In the genomic region with DNA sequence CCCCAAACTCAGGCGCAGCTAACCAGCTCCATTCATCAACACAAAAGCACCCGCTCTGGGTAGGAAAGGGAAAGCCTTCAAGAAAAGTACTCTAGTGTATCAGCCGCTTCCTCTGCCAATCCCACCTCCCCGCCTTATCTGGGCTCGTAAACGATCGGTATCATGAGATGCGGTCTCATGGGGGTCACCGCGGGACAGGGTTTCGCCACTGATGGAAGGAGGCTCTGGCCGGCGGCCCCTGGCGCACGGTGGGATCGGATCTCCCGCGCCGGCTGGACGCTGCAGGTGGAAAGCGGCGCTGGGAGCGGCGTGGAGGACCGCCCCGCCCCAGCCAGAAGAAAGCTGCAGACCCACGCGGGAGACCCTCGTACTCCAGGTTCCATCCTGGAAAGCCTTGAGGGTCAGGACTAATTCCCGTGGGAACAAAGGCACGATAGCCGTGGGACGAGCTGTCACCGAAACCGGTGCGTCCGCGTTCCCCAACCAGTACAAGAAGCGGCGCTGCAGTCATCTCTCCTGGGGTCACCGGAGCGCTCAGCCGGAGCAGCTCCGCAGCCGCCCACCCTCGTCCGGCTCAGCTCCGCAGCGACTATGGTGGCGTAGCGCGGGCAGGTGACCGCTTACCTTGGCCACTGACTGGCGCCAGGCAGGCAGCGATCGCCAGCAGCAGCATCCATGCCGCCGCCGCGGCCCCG, we compare ENCODE assay signal across 7 mouse cellular contexts. TPM values are rescaled to one million over a fixed set of nuclear protein-coding genes. Genes with fewer than 3 reads are reported as not detected.
DNase-seq lines count a peak whose midpoint lies in the region; ATAC-seq lines count a peak whose summit lies in the region.

No protein-coding gene starts in this region.

- peak overlapping the region; percentile 66 to 76 for H3K4me3 ChIP-seq in heart, embryonic 14.5 days (ENCODE audit: control insufficient read depth in 1 of 2, insufficient read depth in 1 of 2, low read depth in 1 of 2, low read length in 2 of 2)
- peak overlapping the region; percentile 56 for H3K4me3 ChIP-seq in liver, embryonic 16.5 days (ENCODE audit: low read depth, low read length)
- peak overlapping the region; percentile 60 for H3K4me3 ChIP-seq in stomach, embryonic 14.5 days (ENCODE audit: low read depth, low read length)

- peak; percentile 10 to 11 for DNase-seq in lung, adult 18-20 months
- no peak for DNase-seq in lung, postnatal 14 days
- peak; percentile 65 for DNase-seq in embryo, embryonic 11 days
- DNase-seq in cerebellum, adult 8-10 months: no peak

- H3K36me3 ChIP-seq in heart, embryonic 14.5 days (ENCODE audit: control insufficient read depth, insufficient read depth, low read length): no peaks in the 10 kb centered on the region
- H3K36me3 ChIP-seq in liver, embryonic 16.5 days (ENCODE audit: control insufficient read depth, insufficient read depth): no peaks in the 10 kb centered on the region
- H3K36me3 ChIP-seq in stomach, embryonic 14.5 days (ENCODE audit: control insufficient read depth, insufficient read depth, low read length): no peaks in the 10 kb centered on the region

- H3K4me1 ChIP-seq in heart, embryonic 14.5 days (ENCODE audit: control insufficient read depth in 2 of 2, insufficient read depth in 2 of 2, low read length in 2 of 2): peaks cover 8 to 27% of the 10 kb centered on the region in 2 experiments
- no peaks in the 10 kb centered on the region; the same call in 1 of the 2 replicates for H3K4me1 ChIP-seq in liver, embryonic 16.5 days (ENCODE audit: control insufficient read depth, low read depth, low read length)
- H3K4me1 ChIP-seq in stomach, embryonic 14.5 days (ENCODE audit: control insufficient read depth, insufficient read depth, low read length): 0 out of 2 replicates have a peak, but pooled peaks cover 5% of the 10 kb centered on the region

- ATAC-seq in heart, embryonic 14.5 days (ENCODE audit: insufficient number of reproducible peaks, insufficient read depth, low FRiP score, low read depth): no peak
- no peak for ATAC-seq in liver, embryonic 16.5 days (ENCODE audit: low read depth)
- peak; percentile 70; the same call in 1 of the 2 replicates for ATAC-seq in stomach, embryonic 14.5 days (ENCODE audit: insufficient number of reproducible peaks, insufficient read depth, low FRiP score, low read depth)

- H3K9ac ChIP-seq in heart, embryonic 14.5 days (ENCODE audit: low read length): peak overlapping the region; percentile 61
- no peak overlapping the region for H3K9ac ChIP-seq in liver, embryonic 16.5 days (ENCODE audit: low read depth, low read length)
- peak overlapping the region; percentile 14; the same call in 1 of the 2 replicates for H3K9ac ChIP-seq in stomach, embryonic 14.5 days (replicated peaks; ENCODE audit: low read depth, low read length)

- no peaks in the 10 kb centered on the region for H3K9me3 ChIP-seq in heart, embryonic 14.5 days (ENCODE audit: control insufficient read depth, low read length)
- H3K9me3 ChIP-seq in liver, embryonic 16.5 days (replicated peaks; ENCODE audit: control insufficient read depth, low read length): no peaks in the 10 kb centered on the region
- no peaks in the 10 kb centered on the region for H3K9me3 ChIP-seq in stomach, embryonic 14.5 days (ENCODE audit: control insufficient read depth, low read depth, low read length)

- peaks cover 31% of the 10 kb centered on the region; the same call in 1 of the 2 replicates for H3K27me3 ChIP-seq in heart, embryonic 14.5 days (ENCODE audit: control insufficient read depth, insufficient read depth, low read length)
- peaks cover 55% of the 10 kb centered on the region for H3K27me3 ChIP-seq in liver, embryonic 16.5 days (ENCODE audit: control insufficient read depth, insufficient read depth, low read depth, low read length)
- peaks cover 25% of the 10 kb centered on the region; the same call in 1 of the 2 replicates for H3K27me3 ChIP-seq in stomach, embryonic 14.5 days (ENCODE audit: control insufficient read depth, insufficient read depth, low read length)

- H3K27ac ChIP-seq in heart, embryonic 14.5 days (replicated peaks in 1 of 2; ENCODE audit: control insufficient read depth in 1 of 2, insufficient read depth in 1 of 2, low read depth in 2 of 2, low read length in 2 of 2): no peak overlapping the region
- no peak overlapping the region for H3K27ac ChIP-seq in liver, embryonic 16.5 days (ENCODE audit: low read length)
- no peak overlapping the region for H3K27ac ChIP-seq in stomach, embryonic 14.5 days (ENCODE audit: low read length)

- under 1% methylated on average over 59 of the region's 61 CpGs for WGBS in heart, embryonic 14.5 days
- 1% methylated on average over 60 of the region's 61 CpGs for WGBS in liver, embryonic 16.5 days (ENCODE audit: insufficient replicate concordance)
- under 1% methylated on average over 61 of the region's 61 CpGs for WGBS in stomach, embryonic 14.5 days

- peak overlapping the region; percentile 100 for H3K4me2 ChIP-seq in heart, embryonic 14.5 days (ENCODE audit: low read length)
- H3K4me2 ChIP-seq in liver, embryonic 16.5 days (ENCODE audit: low read depth, low read length): peak overlapping the region; percentile 69
- peak overlapping the region; percentile 99 for H3K4me2 ChIP-seq in stomach, embryonic 14.5 days (replicated peaks; ENCODE audit: low read depth, low read length)

RNA-seq across cellular contexts. Expression of a gene that starts 0.5 kb away (rescaled TPM):
- 0.85 and 1.00 TPM in 2 replicates for polyA plus RNA-seq in heart, embryonic 14.5 days (2014; fragmentation: Nextera tagmentation; extraction: Ambion mirVana)
- 0.08 TPM in 2 replicates for polyA plus RNA-seq in liver, embryonic 16.5 days (2015; fragmentation: Nextera tagmentation; extraction: Ambion mirVana)
- polyA plus RNA-seq in stomach, embryonic 14.5 days (2014; fragmentation: Nextera tagmentation; extraction: Ambion mirVana): 0.84 and 1.00 TPM in 2 replicates

Comparison
In these comparisons a context has a peak if more than half of its experiments do, and no peak if none do; other contexts are left out.
1. DNase-seq: peak in lung, adult 18-20 months (2 of 2) and embryo, embryonic 11 days (single experiment); none in lung, postnatal 14 days (single experiment) and cerebellum, adult 8-10 months (single experiment).
2. Peak in every context shown above with its lines, with median percentiles within 50 percentile points of each other: H3K4me2 ChIP-seq and H3K4me3 ChIP-seq.